Comparison of ENCODE assay signal across 9 mouse cellular contexts in genomic region chr19:18548668-18549067, GRCm38 (mm10).
DNase-seq lines count a peak whose midpoint lies in the region; ATAC-seq and TF ChIP-seq lines count a peak whose summit lies in the region.
"Had no signal": no experiment of that assay in that cellular context is flagged by ENCODE, and none has a peak within 500 bp of the region (broad histone marks: within the 10 kb centered on the region; RNA-seq: fewer than 3 reads in every experiment).

No protein-coding gene starts in this region.

- peak; percentile 63 for TF ChIP-seq CTCF in Patski (IDR thresholded peaks at IDR 0.05)

- POLR2A ChIA-PET in Patski (lab: Charles Lee) = no interaction called here

- ATAC-seq in Patski = peak; percentile 78
- peak; percentile 77 for ATAC-seq in megakaryocyte, adult 5-6 weeks (ENCODE audit: poor library complexity, severe bottlenecking)

- peaks cover 2% of the 10 kb centered on the region for H3K27me3 ChIP-seq in Patski
- H3K27me3 ChIP-seq: liver, embryonic 13.5 days had no signal

- in situ Hi-C loops in Patski (cut with MboI; ENCODE audit: low pct_unique_long_range_greater_than_20kb) = loop anchor here (5.0 kb wide), 2 partner anchors 691 to 1081 kb away; no protein-coding TSS in a partner anchor

- intact Hi-C loops in gastrocnemius, postnatal 14 days (cut with DNase I; ENCODE audit: low total_unique reads) = loop anchor here (10.0 kb wide), 1 partner anchor 1084 kb away; no protein-coding TSS in a partner anchor

- DNase-seq in adrenal gland, adult (ENCODE audit: inconsistent age in 2 of 2, low spot score in 1 of 2) = peak; percentile 44 to 91
- DNase-seq in adrenal gland, postnatal 4 days (ENCODE audit: low spot score in 2 of 2) = no peak
- DNase-seq in Patski (ENCODE audit: low read depth, low spot score) = no peak
- peak; percentile 35 to 73 for DNase-seq in cerebellum, postnatal 4 days (ENCODE audit: low spot score in 2 of 2)
- DNase-seq in gastrocnemius, postnatal 14 days = peak; percentile 17
- peak; percentile 87 for DNase-seq in layer of hippocampus, adult 9-10 months (ENCODE audit: low spot score)
- DNase-seq in right cerebral cortex, adult 2 months (ENCODE audit: low spot score in 2 of 2) = peak; percentile 87 to 89
- DNase-seq: liver, embryonic 13.5 days had no signal

- CTCF ChIA-PET in Patski (lab: Charles Lee) = interaction anchor here (0.7 to 3.2 kb wide), 7 partner anchors 10 to 784 kb away, joined by 3 to 17 read pairs (median 3); no protein-coding TSS in a partner anchor

Comparison
In these comparisons a context has a peak if more than half of its experiments do, and no peak if none do; other contexts are left out.
1. DNase-seq: peak in adrenal gland, adult (2 of 2), cerebellum, postnatal 4 days (2 of 2), gastrocnemius, postnatal 14 days (single experiment), layer of hippocampus, adult 9-10 months (single experiment) and right cerebral cortex, adult 2 months (2 of 2); none in adrenal gland, postnatal 4 days (0 of 2) and Patski (single experiment).